Mouse (Mus musculus): ENCODE results near the gene Ambra1. TPM values are rescaled to one million over a fixed set of nuclear protein-coding genes. Genes with fewer than 3 reads are reported as not detected.

Ambra1 gene
- total RNA-seq, 1 experiment from 2014 or later = 41.9 TPM

- peak; percentile 68 for ATAC-seq (ENCODE audit: extremely low read depth, insufficient number of reproducible peaks, low FRiP score, poor library complexity, severe bottlenecking)
Measured at GRCm38 (mm10) chr2:91947397-91948150, 217.6 kb downstream of the Ambra1 start.

GRCm38 (mm10) chr2:91948151-91948509, 218.2 kb downstream of the Ambra1 start:
- no peak for ATAC-seq (ENCODE audit: extremely low read depth, insufficient number of reproducible peaks, low FRiP score, poor library complexity, severe bottlenecking)

- no peak for ATAC-seq (ENCODE audit: extremely low read depth, insufficient number of reproducible peaks, low FRiP score, poor library complexity, severe bottlenecking)
Measured at GRCm38 (mm10) chr2:91948792-91949241, 218.9 kb downstream of the Ambra1 start.

GRCm38 (mm10) chr2:91949411-91950274, 219.7 kb downstream of the Ambra1 start:
- ATAC-seq (ENCODE audit: extremely low read depth, insufficient number of reproducible peaks, low FRiP score, poor library complexity, severe bottlenecking) = no peak

GRCm38 (mm10) chr2:91950275-91951085, 220.5 kb downstream of the Ambra1 start:
- ATAC-seq (ENCODE audit: extremely low read depth, insufficient number of reproducible peaks, low FRiP score, poor library complexity, severe bottlenecking) = peak; percentile 57; the same call in 1 of the 2 replicates

GRCm38 (mm10) chr2:91953825-91954224, 223.9 kb downstream of the Ambra1 start:
- ATAC-seq (ENCODE audit: extremely low read depth, insufficient number of reproducible peaks, low FRiP score, poor library complexity, severe bottlenecking) = no peak

GRCm38 (mm10) chr2:91955121-91955591, 225.2 kb downstream of the Ambra1 start:
- ATAC-seq (ENCODE audit: extremely low read depth, insufficient number of reproducible peaks, low FRiP score, poor library complexity, severe bottlenecking) = no peak

GRCm38 (mm10) chr2:91955875-91956274, 225.9 kb downstream of the Ambra1 start:
- ATAC-seq (ENCODE audit: extremely low read depth, insufficient number of reproducible peaks, low FRiP score, poor library complexity, severe bottlenecking) = no peak

GRCm38 (mm10) chr2:91957096-91957495, 227.2 kb downstream of the Ambra1 start:
- ATAC-seq (ENCODE audit: extremely low read depth, insufficient number of reproducible peaks, low FRiP score, poor library complexity, severe bottlenecking) = no peak

- ATAC-seq (ENCODE audit: extremely low read depth, insufficient number of reproducible peaks, low FRiP score, poor library complexity, severe bottlenecking) = no peak
Measured at GRCm38 (mm10) chr2:91958049-91958448, 228.1 kb downstream of the Ambra1 start.

GRCm38 (mm10) chr2:91958701-91959457, 228.9 kb downstream of the Ambra1 start:
- 0 out of 2 replicates have a peak, but pooled peaks have one; percentile 27 for ATAC-seq (ENCODE audit: extremely low read depth, insufficient number of reproducible peaks, low FRiP score, poor library complexity, severe bottlenecking)

GRCm38 (mm10) chr2:91959544-91960410, 229.8 kb downstream of the Ambra1 start:
- no peak for ATAC-seq (ENCODE audit: extremely low read depth, insufficient number of reproducible peaks, low FRiP score, poor library complexity, severe bottlenecking)

- ATAC-seq (ENCODE audit: extremely low read depth, insufficient number of reproducible peaks, low FRiP score, poor library complexity, severe bottlenecking) = no peak
Measured at GRCm38 (mm10) chr2:91960459-91960858, 230.5 kb downstream of the Ambra1 start.

GRCm38 (mm10) chr2:91961901-91962761, 232.2 kb downstream of the Ambra1 start:
- ATAC-seq (ENCODE audit: extremely low read depth, insufficient number of reproducible peaks, low FRiP score, poor library complexity, severe bottlenecking) = peak; percentile 30; the same call in 1 of the 2 replicates

GRCm38 (mm10) chr2:91962864-91963401, 233.0 kb downstream of the Ambra1 start:
- no peak for ATAC-seq (ENCODE audit: extremely low read depth, insufficient number of reproducible peaks, low FRiP score, poor library complexity, severe bottlenecking)

GRCm38 (mm10) chr2:91963443-91963932, 233.6 kb downstream of the Ambra1 start:
- ATAC-seq (ENCODE audit: extremely low read depth, insufficient number of reproducible peaks, low FRiP score, poor library complexity, severe bottlenecking) = peak; percentile 65
